Mouse (Mus musculus): Measurements from ENCODE around the gene Eps8.
"Not testable (repeated sequence)": the region's sequence is repeated elsewhere in the genome, so short reads cannot be mapped to it uniquely, and the experiment has no call there.

Eps8 gene

DNA sequence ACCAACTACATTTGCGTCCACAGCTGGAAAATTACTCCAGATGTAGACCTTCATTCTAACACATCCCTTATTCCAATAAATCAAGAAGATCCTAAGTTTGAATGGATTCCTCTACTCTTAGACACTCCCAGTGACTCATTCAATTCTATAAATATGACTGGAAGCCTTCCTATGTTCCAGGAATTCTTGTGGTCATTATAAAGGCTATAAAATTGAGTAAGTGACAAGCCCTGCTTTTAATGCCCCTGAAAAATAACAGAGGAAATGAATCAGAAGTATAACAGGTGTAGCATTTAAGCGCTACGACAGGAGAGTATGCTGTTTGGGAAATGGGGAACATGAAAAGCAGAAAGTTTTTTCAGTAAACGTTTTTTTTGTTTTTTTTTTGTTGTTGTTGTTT lies 139.8 kb downstream of the Eps8 start:
- no peak for DNase-seq (ENCODE audit: low spot score)

DNA sequence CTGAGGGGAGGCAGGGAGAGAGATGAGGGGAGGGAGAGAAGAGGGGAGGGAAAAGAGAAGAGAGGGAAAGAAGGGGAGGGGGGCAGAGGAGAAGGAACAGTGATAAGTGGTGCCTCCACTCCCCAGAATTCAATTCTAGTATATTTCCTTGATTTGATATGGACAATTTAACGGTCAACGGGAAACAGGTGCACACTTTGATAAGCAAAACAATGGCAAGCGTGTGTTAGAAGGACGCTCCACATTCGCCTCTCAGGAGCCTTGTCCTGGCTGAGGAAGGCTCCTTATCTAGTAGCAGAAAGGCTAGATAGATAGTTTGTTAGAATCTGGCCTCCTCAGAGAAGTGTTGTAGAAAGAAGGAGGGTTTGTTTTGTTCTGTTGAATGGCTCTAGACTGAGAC lies 141.9 kb downstream of the Eps8 start:
- DNase-seq (ENCODE audit: low spot score): no peak

DNA sequence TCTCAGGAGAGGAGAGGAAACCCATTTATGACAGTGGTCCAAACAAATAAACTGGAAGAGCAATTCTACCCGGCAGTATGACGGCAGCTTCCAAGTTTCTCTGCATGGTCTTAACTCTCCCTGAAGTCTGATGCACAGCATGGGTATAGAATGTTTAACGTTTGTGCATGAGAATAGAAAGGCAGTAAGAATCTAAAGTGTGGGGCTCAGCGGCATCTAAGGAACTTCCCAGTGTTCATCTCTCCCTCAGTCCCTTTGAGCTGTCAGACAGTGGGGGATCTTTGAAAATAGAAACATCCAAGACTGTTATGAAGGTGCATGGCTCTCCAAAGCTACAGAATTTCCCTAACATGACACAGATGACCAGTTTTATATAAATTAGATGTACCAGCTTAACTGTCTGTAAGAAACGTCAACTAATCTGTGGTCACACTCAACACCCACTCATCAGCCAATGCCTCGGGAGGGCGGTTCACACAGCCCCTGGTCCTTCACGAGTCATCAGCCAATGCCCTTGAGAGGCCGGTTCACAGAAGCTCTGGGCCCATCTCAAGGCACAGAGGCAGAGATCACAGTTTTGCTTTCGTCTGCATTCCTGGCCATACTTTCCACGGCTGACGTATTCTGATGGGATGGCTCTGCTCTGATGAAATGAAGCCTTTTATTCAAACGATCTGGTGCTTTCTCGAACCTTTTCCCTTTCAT lies 145.2 kb downstream of the Eps8 start:
- DNase-seq (ENCODE audit: low spot score): no peak

DNA sequence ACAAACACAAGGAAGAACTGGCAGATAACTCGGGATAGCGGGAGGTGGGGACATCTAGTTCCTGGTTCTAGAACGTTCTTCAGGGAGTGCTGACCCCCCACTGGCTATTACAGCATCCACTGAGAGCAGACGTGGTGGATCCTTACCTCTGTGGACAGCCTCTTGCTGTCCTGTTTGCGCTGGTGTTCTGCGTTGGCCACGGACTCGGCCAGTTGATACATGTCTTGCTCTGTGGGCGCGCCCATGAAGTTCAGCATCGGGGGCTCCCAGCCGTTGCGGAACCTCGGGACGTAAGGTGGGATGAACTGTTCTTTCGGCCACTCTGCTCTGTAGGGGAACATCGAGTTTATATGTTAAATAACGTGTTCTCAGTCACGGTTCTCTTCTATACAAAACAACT lies 145.7 kb downstream of the Eps8 start:
- no peak for DNase-seq (ENCODE audit: low spot score)

DNA sequence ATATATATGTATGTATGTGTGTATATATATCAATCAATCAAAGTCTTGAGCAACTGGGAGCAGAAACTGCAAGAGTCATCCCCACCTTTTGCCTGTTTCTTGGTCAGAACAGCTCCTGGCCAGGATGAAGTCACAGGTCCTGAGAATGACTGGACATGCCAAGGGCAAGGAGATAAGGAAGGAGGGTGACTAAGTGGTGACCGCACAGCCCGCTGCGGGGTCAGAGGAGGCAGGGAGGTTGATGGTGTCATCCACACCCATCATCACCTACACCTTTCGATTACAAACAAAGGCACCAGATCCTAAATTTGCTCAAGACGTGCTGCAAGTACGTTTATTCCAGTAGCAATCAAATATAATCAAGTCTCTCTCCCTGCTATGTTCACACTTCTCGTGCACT lies 148.1 kb downstream of the Eps8 start:
- DNase-seq (ENCODE audit: low spot score): no peak

DNA sequence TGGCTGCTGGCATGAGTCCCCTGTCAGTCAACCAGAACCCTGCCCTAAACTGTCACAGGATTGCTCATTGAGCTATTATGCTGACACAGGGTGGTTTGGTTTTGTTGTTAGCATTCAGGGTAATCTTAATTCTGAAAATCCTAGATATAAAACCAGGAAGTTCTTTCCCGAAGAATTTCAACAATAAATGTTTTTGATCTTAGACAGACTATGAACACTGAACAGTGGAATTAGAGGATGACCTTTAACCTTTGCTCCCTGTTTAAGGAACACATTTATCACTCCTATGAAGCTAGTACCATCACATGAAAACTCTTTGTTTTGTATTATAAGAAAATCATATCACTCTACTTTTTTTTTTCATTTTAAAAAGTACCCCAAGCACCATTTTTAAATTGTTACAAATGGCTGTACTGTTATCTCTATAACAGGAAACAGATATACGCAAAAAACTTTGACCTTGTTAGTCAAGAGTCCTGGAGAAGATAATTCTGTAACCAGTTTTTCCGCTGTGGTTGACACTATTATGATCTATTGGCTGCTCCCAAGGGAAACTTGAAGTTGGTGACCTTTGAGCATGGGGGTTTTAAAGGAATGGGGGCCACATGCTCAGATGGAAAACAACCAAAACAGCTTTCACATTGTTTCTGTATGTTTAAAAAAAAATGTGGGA lies 149.0 kb downstream of the Eps8 start:
- no peak for DNase-seq (ENCODE audit: low spot score)

DNA sequence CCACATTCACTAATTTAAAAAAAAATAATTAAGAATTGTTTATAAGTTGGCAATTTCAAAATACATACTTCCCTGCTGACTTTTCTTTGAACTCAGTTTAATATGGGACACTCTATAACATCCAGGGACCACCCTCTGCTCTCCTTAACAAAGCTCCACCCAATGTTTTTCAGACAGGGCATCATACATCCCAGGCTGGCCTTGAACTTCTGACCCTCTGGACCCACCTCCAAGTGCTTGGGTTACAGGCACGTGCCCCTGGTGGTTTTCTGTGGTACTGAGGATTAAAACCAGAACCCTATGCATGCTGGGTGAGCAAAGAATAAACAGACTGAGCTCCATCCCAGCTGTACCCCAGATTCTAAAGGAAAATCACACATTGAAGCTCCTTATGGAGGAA lies 150.6 kb downstream of the Eps8 start:
- no peak for DNase-seq (ENCODE audit: low spot score)

DNA sequence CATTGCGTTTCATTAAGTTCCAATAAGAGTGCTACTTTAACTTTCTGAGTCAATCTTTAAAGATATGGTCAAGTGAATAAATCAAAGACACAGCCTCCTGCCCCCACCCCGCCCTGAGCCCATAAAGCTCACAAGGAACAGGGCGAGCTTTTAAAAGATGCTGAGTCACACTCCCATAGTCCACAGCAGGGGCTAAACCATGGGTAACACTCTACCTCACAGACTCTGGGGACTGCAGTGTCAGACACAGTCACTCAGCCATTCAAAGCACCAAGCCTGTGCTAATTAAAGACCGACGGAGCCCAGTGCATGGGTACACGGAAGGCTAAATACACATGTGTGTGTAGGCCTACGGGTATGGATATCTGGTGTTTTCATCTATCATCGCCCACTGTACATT lies 151.2 kb downstream of the Eps8 start:
- no peak for DNase-seq (ENCODE audit: low spot score)

DNA sequence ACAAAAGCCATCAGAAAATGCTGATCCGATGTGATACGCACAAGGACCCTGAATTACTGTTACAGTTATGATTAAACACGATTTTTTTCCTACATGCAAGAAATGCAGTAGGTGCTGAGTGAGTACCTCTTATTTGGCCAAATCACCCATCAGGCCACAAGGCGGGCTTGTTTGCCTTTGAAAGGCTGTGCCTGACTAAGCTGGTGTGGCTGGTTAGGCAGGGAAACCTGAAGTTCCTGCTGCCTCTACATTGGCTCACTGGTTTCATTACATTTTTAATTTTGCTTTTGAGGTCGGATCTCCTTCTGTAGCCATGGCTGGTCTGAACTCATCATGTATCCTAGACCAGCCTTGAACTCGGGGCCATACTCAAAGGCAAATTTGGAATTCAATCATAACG lies 151.7 kb downstream of the Eps8 start:
- no peak for DNase-seq (ENCODE audit: low spot score)

DNA sequence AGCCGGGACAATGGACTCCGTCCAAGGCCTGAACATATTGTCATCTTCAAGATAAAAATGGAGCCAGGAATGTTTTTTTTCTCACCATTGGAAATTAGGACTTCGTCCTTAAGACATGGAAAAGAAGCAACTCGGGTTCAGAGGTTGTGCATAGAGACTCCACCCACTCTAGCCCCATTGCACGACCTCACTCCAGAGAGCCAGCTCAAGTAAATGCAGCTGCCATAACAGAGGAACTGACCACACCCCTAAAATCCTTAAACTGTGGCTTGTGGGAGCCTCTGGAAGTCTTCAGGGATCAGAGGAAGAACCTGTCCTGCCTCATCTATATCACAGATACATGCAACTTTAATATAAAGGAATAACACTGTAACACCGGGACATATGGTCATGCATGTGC lies 155.9 kb downstream of the Eps8 start:
- DNase-seq (ENCODE audit: low spot score): no peak

DNA sequence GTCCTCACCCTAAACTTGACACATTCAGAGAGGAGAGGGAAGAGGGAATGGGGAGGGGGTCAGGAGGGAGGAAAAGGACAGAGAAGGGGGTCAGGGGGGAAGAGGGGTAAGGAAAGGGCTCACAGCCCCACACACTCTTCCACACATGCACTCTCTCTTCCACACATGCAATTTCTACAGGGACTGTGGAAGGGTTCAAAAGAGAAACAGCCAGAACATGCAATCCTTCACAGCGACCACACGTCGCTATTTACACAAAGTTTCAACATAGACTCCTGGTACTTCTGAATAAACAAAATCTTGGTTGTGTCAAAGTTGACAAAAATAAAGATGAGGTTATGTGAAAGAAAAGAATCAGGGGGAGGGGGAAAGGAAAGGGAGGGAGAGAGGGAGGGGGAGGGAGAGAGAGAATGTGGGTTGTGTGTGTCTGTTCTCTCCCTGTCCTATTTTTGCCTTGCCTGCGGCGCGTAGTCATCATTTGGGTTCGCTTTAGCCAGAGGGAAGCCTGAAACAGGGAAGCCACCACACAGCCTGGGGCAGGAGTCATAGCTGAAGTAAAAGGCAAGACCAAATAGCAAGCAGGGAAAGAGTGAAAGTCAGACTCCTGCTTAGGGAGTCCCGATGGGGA lies 157.4 kb downstream of the Eps8 start:
- no peak for DNase-seq (ENCODE audit: low spot score)

DNA sequence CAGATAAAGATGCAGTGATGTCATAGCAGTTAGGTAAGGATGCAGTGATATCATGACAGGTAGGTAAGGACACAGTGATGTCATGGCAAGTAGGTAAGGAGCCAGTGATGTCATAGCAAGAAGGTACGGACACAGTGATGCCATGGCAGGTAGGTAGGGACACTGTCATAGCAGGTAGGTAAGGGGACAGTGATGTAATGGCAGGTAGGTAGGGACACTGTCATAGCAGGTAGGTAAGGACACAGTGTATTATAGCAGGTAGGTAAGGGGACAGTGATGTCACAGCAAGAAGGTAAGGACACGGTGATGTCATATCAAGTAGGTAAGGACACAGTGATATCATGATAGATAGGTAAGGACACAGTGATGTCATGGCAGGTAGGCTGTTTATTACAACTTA lies 158.1 kb downstream of the Eps8 start:
- DNase-seq (ENCODE audit: low spot score): no peak

DNA sequence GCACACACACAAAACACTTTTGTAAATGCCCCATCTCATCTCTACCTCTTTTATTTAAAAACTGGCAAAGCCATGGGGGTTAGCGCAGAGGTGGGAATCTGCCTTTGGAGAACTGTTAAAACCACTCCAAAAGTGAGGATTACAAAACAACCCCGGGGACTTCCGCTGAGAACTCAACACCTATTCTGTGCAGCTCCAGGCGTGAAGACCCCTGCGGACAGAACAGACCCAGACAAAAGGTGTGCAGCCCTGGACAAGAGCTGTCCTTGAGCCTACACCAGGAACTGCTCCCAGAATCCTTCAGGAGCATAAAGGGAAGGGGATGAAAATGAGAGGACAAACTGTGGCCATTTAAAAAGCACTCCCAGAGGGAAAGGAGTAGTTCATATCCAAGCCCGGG lies 159.4 kb downstream of the Eps8 start:
- DNase-seq (ENCODE audit: low spot score): no peak

DNA sequence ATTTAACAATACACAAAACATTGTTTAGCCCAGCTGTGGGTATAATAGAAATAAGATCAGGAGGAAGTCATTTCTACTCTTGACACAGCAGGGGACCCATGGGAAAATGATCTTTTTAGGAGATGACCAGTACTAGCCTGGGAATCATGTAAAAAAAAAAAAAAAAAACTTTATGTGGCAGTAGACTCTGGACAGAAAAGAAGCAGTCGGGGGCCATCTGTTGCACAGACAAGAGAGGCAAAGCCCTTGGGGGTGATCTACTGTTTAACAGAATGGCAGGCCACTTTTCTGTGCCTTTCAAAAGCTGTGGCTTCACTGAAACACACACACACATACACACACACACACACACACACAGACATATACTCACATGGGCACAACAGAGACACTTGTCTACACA lies 159.9 kb downstream of the Eps8 start:
- no peak for DNase-seq (ENCODE audit: low spot score)

DNA sequence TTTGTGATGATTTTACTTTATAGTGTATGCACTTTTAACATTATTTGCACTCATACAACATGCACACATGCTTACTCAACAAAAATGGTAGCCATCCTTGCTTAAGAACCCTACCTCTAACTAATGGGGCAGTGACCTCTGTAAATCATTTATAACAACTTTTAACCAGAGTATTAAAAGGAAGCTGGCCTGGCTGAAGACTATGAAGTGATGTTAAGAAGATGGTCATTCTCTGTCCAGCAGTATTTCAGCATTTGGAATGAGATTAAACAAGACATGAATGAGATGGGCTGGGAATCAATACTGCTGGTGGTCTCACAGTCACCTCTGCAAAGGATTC lies 160.6 kb downstream of the Eps8 start:
- DNase-seq (ENCODE audit: low spot score): no peak

DNA sequence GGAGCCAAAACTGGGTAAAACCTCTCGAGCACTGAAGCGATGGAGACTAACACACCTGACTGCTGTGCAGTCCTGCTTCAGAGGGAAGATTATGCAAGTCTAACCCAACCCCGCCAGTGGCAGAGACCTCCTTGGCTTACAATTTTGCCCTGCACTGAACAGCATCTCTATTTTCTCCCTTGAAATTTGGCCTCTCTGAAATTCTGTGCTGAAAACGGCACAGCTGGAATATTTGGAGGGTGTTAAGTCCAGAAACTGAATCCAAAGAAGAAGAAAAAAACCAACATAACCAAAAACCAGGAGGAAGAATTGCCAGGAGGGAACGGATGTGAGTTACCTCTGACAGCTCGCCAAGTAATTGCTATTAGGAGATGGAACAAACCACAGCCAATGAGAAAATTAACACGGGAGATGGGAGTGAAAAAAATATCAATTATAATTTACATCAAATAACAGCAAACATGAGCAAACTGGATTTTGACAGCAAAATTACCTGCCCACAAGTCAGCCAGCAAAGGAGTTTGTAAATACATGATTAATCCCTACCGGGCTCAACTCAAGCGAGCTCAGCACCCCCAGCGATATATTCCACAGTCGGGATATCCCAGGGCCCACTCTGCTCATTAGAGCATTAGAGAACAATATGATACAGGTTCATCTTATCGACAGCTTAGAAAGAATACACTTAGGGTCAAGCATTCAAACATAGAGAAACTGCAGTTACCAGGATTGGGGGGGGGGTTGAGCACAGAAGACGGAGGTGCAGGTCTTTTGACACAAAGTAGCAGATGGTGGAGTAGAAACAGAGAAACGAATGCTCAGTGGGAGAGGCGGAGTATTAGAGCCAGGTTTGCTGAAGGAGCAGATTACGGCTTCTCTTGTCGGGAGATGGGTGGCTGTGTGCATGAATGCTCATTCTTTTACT lies 161.2 kb downstream of the Eps8 start:
- DNase-seq (ENCODE audit: low spot score): no peak

DNA sequence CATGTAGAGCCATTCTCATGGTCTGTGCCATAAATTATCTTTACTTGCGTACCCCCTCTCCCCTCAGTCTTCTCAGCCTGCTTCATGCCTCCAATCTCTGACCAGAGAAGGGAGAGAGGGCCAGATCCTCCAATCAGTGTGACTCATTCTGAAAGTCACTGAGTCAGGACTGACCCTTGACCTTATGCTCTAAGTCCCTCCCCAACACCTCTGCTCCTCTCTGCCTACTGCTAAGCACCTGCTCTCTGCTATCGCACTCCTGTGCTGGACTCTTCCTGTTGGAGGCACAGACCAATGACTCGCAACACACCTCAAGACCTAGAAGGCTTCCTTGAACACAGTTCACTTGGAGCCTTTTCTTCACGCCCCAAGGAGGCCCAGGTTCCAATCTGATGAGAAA lies 162.1 kb downstream of the Eps8 start:
- no peak for DNase-seq (ENCODE audit: low spot score)

DNA sequence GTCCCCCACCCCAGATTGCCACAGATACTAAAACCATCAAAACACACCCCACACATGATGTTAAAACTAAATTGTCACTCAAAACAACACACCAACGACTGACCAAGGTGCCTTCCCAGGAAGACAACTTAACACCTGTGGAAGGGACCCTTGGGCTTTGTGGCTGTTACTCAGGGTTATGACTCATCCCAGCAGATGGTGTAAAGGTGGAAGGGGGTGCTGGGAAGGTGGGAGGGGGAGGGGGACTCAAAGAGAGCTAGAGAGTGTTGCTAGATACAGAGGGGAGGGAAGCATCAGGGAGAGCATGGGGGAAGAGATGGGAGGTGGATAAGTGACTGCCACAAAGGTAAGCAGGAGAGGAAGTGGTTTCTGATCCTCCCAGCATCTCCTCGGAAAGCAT lies 163.0 kb downstream of the Eps8 start:
- no peak for DNase-seq (ENCODE audit: low spot score)

DNA sequence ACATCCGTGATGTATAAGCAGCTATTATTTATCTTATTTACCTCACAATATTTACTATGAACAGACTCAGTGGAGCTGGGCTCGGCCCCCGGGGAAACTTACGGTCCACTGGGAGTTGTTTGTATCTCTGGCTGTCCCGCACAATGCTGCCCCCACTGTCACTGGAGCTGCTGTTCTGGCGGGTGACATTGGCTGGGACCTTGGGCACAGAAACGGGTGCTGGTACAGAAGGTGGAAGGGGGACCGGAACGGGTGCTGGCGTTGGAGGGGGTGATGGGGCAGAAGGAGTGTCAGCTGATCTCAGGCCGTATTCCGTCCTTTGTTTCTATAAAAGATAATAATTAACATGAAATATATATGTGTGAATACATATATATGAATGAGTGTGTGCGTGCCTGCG lies 164.6 kb downstream of the Eps8 start:
- no peak for DNase-seq (ENCODE audit: low spot score)

DNA sequence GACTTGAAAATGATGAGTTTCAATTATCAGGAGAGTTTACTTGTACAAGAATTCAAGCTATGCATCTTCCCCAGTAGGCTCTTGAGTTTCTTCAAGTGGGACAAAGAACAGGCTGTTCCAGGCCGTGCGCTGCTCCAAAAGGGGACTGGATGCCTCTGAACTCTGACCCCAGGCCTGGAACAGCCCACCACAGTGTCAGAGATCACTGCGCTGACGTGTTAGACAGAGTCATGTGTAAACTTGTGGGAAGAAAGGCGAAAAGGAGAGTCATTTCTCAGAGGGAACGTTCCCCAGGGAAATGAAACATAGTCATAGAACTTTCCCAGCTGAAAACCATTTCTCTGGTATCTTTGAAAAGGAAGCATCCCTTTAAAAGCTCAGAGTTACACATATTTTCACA lies 167.2 kb downstream of the Eps8 start:
- no peak for DNase-seq (ENCODE audit: low spot score)

DNA sequence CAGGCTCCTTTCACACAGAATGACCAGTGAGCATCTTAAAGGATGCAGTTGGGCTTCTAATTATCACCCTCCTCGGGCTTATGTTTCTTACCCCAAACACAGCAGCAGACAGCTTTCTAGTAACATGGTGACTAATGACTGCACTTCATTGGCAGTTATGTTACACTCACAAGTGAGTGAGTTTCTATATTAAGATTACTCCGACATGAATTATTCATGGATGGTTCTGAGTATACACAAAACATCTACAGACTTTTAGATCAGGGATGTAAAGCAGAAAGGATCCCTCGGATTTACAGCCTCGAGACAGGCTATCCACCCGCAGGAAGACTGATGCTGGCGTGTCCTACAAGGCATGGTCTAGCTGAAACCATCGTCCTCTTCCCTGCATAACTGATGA lies 171.8 kb downstream of the Eps8 start:
- no peak for DNase-seq (ENCODE audit: low spot score)

DNA sequence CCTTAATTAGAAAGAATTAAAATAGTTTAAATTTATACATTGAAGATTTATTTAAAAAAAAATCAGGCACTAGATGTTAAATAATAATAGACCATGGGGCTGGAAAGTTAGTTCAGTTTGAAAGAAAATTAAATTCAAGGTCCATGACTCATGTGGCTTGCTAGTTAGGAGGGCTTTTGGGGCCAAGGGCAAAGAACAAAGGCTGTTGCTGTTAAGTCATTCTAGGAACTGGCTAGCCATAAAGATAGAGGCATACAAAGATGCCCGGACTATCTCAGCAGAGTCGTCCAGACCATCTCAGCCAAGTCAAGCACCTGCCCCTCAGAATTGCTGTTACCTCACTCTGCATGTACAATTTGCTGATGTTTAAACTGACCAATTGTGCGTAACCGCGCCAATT lies 179.0 kb downstream of the Eps8 start:
- DNase-seq (ENCODE audit: low spot score): not testable (repeated sequence)

DNA sequence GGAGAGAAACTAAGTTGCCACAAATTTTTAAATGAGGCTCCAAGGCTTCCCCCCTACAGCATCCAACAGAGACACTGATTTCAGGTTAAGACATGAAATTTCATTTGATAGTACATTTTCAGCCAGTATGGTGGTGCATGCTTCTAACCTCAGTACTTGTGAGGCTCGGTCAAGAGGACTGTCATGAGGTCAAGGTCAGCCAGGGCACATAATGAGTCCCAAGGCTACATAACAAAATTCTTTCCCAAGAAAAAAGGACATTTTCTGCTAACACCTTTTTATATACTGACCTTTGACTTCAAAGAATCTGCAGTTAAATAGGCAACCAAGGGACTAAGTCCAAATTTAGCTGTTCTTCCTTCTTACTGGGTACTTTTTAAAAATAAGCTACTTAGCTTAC lies 181.2 kb downstream of the Eps8 start:
- DNase-seq (ENCODE audit: low spot score): no peak
